ENCODE assay signal across 8 mouse cellular contexts in the genomic region with DNA sequence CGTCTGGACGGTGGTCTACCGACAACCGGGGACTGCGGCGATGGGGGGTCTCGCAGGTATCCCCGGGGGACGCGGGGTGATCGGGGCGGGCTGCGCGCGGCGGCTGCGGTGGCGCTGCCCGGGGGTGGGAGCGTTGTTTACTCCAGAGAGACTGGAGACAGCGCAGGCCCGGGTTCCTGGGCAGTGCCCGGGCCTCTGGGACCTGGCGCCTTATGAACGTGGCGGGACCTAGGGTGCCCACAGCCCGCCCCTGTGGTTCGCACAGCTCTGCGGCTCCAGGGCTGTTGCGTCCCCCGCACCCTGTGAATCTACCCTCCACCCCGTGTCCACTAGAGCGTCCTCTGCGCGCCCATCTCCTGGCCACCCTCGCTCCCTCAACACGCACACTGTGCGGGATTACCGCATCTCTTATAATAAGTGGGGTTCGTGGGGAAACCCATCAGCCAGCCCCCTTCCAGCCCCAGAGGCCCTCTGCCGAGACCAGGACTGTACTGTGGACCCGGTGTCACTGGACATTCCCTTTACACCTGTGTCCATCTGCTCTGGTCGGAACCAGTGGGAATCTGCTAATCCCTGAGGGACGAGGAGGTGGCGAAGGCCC. TPM values are rescaled to one million over a fixed set of nuclear protein-coding genes. Genes with fewer than 3 reads are reported as not detected.
DNase-seq lines count a peak whose midpoint lies in the region; ATAC-seq and TF ChIP-seq lines count a peak whose summit lies in the region.

No protein-coding gene starts in this region.

- peak overlapping the region; percentile 67 for H3K27ac ChIP-seq in heart, postnatal 0 days (ENCODE audit: low read depth)
- peak overlapping the region; percentile 13; the same call in 1 of the 2 replicates for H3K27ac ChIP-seq in embryonic facial prominence, embryonic 15.5 days (replicated peaks)
- H3K27ac ChIP-seq in limb, embryonic 10.5 days: peak overlapping the region; percentile 86

- H3K79me2 ChIP-seq in myocyte (ENCODE audit: control insufficient read depth, insufficient read depth): no peaks in the 10 kb centered on the region

- H3K4me2 ChIP-seq in heart, postnatal 0 days (ENCODE audit: low read depth, low read length): peak overlapping the region; percentile 83
- H3K4me2 ChIP-seq in embryonic facial prominence, embryonic 15.5 days (replicated peaks): peak overlapping the region; percentile 79
- H3K4me2 ChIP-seq in myocyte (ENCODE audit: low read depth): peak overlapping the region; percentile 85

- peak overlapping the region; percentile 87 for H3K9ac ChIP-seq in heart, postnatal 0 days (replicated peaks; ENCODE audit: low read depth, low read length)
- H3K9ac ChIP-seq in embryonic facial prominence, embryonic 15.5 days: peak overlapping the region; percentile 59

- peaks cover 25% of the 10 kb centered on the region for H3K4me1 ChIP-seq in heart, postnatal 0 days (ENCODE audit: control insufficient read depth, insufficient read depth)
- H3K4me1 ChIP-seq in embryonic facial prominence, embryonic 15.5 days: peaks cover 69% of the 10 kb centered on the region
- H3K4me1 ChIP-seq in limb, embryonic 10.5 days: peaks cover 58% of the 10 kb centered on the region

- no peak for TF ChIP-seq CTCF in heart, postnatal 0 days (IDR thresholded peaks at IDR 0.05; ENCODE audit: low read depth)

- peak overlapping the region; percentile 76 for H3K4me3 ChIP-seq in heart, postnatal 0 days (ENCODE audit: low read depth, low read length)
- H3K4me3 ChIP-seq in embryonic facial prominence, embryonic 15.5 days (replicated peaks): peak overlapping the region; percentile 68
- H3K4me3 ChIP-seq in limb, embryonic 10.5 days: peak overlapping the region; percentile 77
- H3K4me3 ChIP-seq in myocyte: peak overlapping the region; percentile 36

- no peaks in the 10 kb centered on the region for H3K27me3 ChIP-seq in heart, postnatal 0 days (ENCODE audit: control insufficient read depth, insufficient read depth, low read length)
- no peaks in the 10 kb centered on the region for H3K27me3 ChIP-seq in embryonic facial prominence, embryonic 15.5 days
- peaks cover 16% of the 10 kb centered on the region for H3K27me3 ChIP-seq in limb, embryonic 10.5 days (ENCODE audit: low read depth, poor library complexity, severe bottlenecking)
- no peaks in the 10 kb centered on the region for H3K27me3 ChIP-seq in myocyte (ENCODE audit: control insufficient read depth, insufficient read depth, insufficient read length)

- peak; percentile 54 for ATAC-seq in heart, postnatal 0 days (ENCODE audit: insufficient read depth, low read depth)
- ATAC-seq in embryonic facial prominence, embryonic 15.5 days (ENCODE audit: insufficient number of reproducible peaks, low FRiP score, low TSS enrichment, low read depth): no peak; the same call in 1 of the 2 replicates

- H3K9me3 ChIP-seq in heart, postnatal 0 days (replicated peaks; ENCODE audit: control insufficient read depth, low read length): no peaks in the 10 kb centered on the region
- no peaks in the 10 kb centered on the region for H3K9me3 ChIP-seq in embryonic facial prominence, embryonic 15.5 days (replicated peaks)
- no peaks in the 10 kb centered on the region for H3K9me3 ChIP-seq in limb, embryonic 10.5 days (replicated peaks)

- DNase-seq in heart, postnatal 0 days (ENCODE audit: low spot score): no peak
- no peak for DNase-seq in heart, postnatal 36 days
- peak; percentile 62 for DNase-seq in MN1 (ENCODE audit: low spot score)
- no peak for DNase-seq in limb, embryonic 10.5 days (ENCODE audit: low spot score)
- DNase-seq in urinary bladder, postnatal 36 days (ENCODE audit: low spot score in 2 of 2): no peak
- DNase-seq in urinary bladder, postnatal 10 days (ENCODE audit: low spot score): no peak

- no peaks in the 10 kb centered on the region for H3K36me3 ChIP-seq in heart, postnatal 0 days (replicated peaks; ENCODE audit: control insufficient read depth, insufficient read depth, low read length)
- H3K36me3 ChIP-seq in embryonic facial prominence, embryonic 15.5 days: no peaks in the 10 kb centered on the region; the same call in 1 of the 2 replicates
- H3K36me3 ChIP-seq in limb, embryonic 10.5 days: peaks cover 1% of the 10 kb centered on the region; the same call in 1 of the 2 replicates
- H3K36me3 ChIP-seq in myocyte (ENCODE audit: control insufficient read depth, insufficient read depth): no peaks in the 10 kb centered on the region

- intact Hi-C loops in heart, postnatal 36 days (cut with DNase I): loop anchor here (1.0 to 5.0 kb wide), 3 partner anchors 66 to 1087 kb away; partner anchors contain the start of genes Slc38a2 and Tmem106c

- no peak for TF ChIP-seq EP300 in heart, postnatal 0 days (IDR thresholded peaks at IDR 0.05; ENCODE audit: low read depth)

- WGBS in heart, postnatal 0 days: 7% methylated on average over 40 of the region's 45 CpGs
- WGBS in embryonic facial prominence, embryonic 15.5 days: 6% methylated on average over 45 of the region's 45 CpGs
- WGBS in limb, embryonic 10.5 days: 7% methylated on average over 45 of the region's 45 CpGs

- H3ac ChIP-seq in myocyte (ENCODE audit: control insufficient read depth, insufficient read length): peak overlapping the region; percentile 36

- TF ChIP-seq POLR2A in myocyte (IDR thresholded peaks at IDR 0.05; ENCODE audit: insufficient read length, low read depth): no peak

TF ChIP-seq in myocyte, 11 proteins besides CTCF, POLR2A, EP300 and RAD21:
- no peak for TF ChIP-seq TCF3 (IDR thresholded peaks at IDR 0.05; ENCODE audit: insufficient read length, low read depth)
- peak; percentile 3 for TF ChIP-seq SRF (IDR thresholded peaks at IDR 0.05; ENCODE audit: control insufficient read depth, insufficient read length, low read depth)
TF ChIP-seq in myocyte: peak in this region for 1.

RNA-seq across cellular contexts. Expression of gene Slc48a1, which starts 6.3 kb away (rescaled TPM):
- 56.5 and 76.1 TPM in 2 replicates for total RNA-seq in heart, postnatal 0 days (2014; rRNA removed; ENCODE audit: low replicate concordance)
- 90.9 and 92.1 TPM in 2 replicates for polyA plus RNA-seq in heart, postnatal 0 days (2015; fragmentation: Nextera tagmentation; extraction: Ambion mirVana)
- total RNA-seq in heart, postnatal 36 days (2021): 10 to 100 TPM; 73.3 to 84.1 TPM
- 51.2 and 52.7 TPM in 2 replicates for polyA plus RNA-seq in embryonic facial prominence, embryonic 15.5 days (2015; fragmentation: Nextera tagmentation; extraction: Ambion mirVana)
- polyA plus RNA-seq in limb, embryonic 10.5 days (2016; fragmentation: Nextera tagmentation; extraction: Ambion mirVana): 17.0 and 23.5 TPM in 2 replicates
- 52.7 TPM for polyA plus RNA-seq in myocyte (2012; fragmentation: generic; extraction: Trizol)

RNA-seq across cellular contexts. Expression of gene Rapgef3, which starts 16.9 kb away (rescaled TPM):
- 51.6 and 57.8 TPM in 2 replicates for total RNA-seq in heart, postnatal 0 days (2014; rRNA removed; ENCODE audit: low replicate concordance)
- polyA plus RNA-seq in heart, postnatal 0 days (2015; fragmentation: Nextera tagmentation; extraction: Ambion mirVana): 15.5 and 17.6 TPM in 2 replicates
- 10 to 100 TPM; 25.4 to 27.4 TPM for total RNA-seq in heart, postnatal 36 days (2021)
- 11.8 and 12.9 TPM in 2 replicates for polyA plus RNA-seq in embryonic facial prominence, embryonic 15.5 days (2015; fragmentation: Nextera tagmentation; extraction: Ambion mirVana)
- polyA plus RNA-seq in limb, embryonic 10.5 days (2016; fragmentation: Nextera tagmentation; extraction: Ambion mirVana): 6.4 and 6.7 TPM in 2 replicates
- 1.2 TPM for polyA plus RNA-seq in myocyte (2012; fragmentation: generic; extraction: Trizol)

RNA-seq across cellular contexts. Expression of gene Endou, which starts 53.5 kb away (rescaled TPM):
- 0.95 and 1.3 TPM in 2 replicates for total RNA-seq in heart, postnatal 0 days (2014; rRNA removed; ENCODE audit: low replicate concordance)
- 5.1 and 5.6 TPM in 2 replicates for polyA plus RNA-seq in heart, postnatal 0 days (2015; fragmentation: Nextera tagmentation; extraction: Ambion mirVana)
- total RNA-seq in heart, postnatal 36 days (2021): 1 to 10 TPM; 1.3 to 2.2 TPM
- polyA plus RNA-seq in embryonic facial prominence, embryonic 15.5 days (2015; fragmentation: Nextera tagmentation; extraction: Ambion mirVana): 35.2 and 35.9 TPM in 2 replicates
- 0.16 and 0.26 TPM in 2 replicates for polyA plus RNA-seq in limb, embryonic 10.5 days (2016; fragmentation: Nextera tagmentation; extraction: Ambion mirVana)
- 0.01 TPM for polyA plus RNA-seq in myocyte (2012; fragmentation: generic; extraction: Trizol)

RNA-seq across cellular contexts. Expression of gene Hdac7, which starts 59.6 kb away (rescaled TPM):
- 34.4 and 36.9 TPM in 2 replicates for total RNA-seq in heart, postnatal 0 days (2014; rRNA removed; ENCODE audit: low replicate concordance)
- 15.6 TPM in 2 replicates for polyA plus RNA-seq in heart, postnatal 0 days (2015; fragmentation: Nextera tagmentation; extraction: Ambion mirVana)
- 10 to 100 TPM; 26.9 to 37.1 TPM for total RNA-seq in heart, postnatal 36 days (2021)
- 37.6 and 37.9 TPM in 2 replicates for polyA plus RNA-seq in embryonic facial prominence, embryonic 15.5 days (2015; fragmentation: Nextera tagmentation; extraction: Ambion mirVana)
- 28.5 and 32.1 TPM in 2 replicates for polyA plus RNA-seq in limb, embryonic 10.5 days (2016; fragmentation: Nextera tagmentation; extraction: Ambion mirVana)
- polyA plus RNA-seq in myocyte (2012; fragmentation: generic; extraction: Trizol): 17.4 TPM

Comparison
In these comparisons a context has a peak if more than half of its experiments do, and no peak if none do; other contexts are left out.
1. H3K27ac ChIP-seq: peak in every context shown above with its lines; median percentile 86 in limb, embryonic 10.5 days; 67 in heart, postnatal 0 days; 13 in embryonic facial prominence, embryonic 15.5 days.